Mouse (Mus musculus) brain, embryonic 14.5 days (tissue): ENCODE measurements around the gene Dhx8. TPM values are rescaled to one million over a fixed set of nuclear protein-coding genes. Genes with fewer than 3 reads are reported as not detected.
A peak's percentile ranks its signal among the peaks of the same experiment; 100 is the strongest.

ENCODE experiments used
- DNase-seq: peaks from one replicate; pipeline ENCODE4 v3.0.0-alpha.2; 2011; ENCODE audit warnings: low read depth
- CTCF ChIP-seq: fragments of 200-500 bp; IDR thresholded peaks from 2 replicates; pipeline ENCODE4 v1.5.1; 2012; ENCODE audit warnings: inconsistent platforms, mild to moderate bottlenecking, moderate library complexity, borderline replicate concordance; ENCODE audit not compliant: insufficient read depth, insufficient read length; ENCODE audit errors: extremely low read depth
- POLR2A ChIP-seq: fragments of 200-500 bp; IDR thresholded peaks from 2 replicates; pipeline ENCODE4 v1.6.1; 2012; ENCODE audit warnings: mild to moderate bottlenecking, inconsistent platforms, borderline replicate concordance; ENCODE audit not compliant: poor library complexity, insufficient read depth, insufficient read length, severe bottlenecking; ENCODE audit errors: extremely low read depth
- polyA plus RNA-seq: library from polyadenylated mRNA; depleted of rRNA; stranded (reverse); fragments of >200 nt; gene quantifications from 2 replicates; pipeline ENCODE4 v1.2.3, GENCODE M21; 2012

Gene Dhx8
- polyA plus RNA-seq, 1 experiment: 33.5 TPM

- TF ChIP-seq POLR2A (no peak), CTCF (no peak)
- no peak for DNase-seq
These were observed 26.8 kb downstream of the Dhx8 start for GRCm38 (mm10) chr11:101759530-101759929.

GRCm38 (mm10) chr11:101763723-101764122 lies 31.0 kb downstream of the Dhx8 start:
- peak; percentile 77 for DNase-seq
- TF ChIP-seq POLR2A: no peak
- TF ChIP-seq CTCF: peak; percentile 65; the same call in 1 of the 2 replicates

GRCm38 (mm10) chr11:101764546-101764945 lies 31.8 kb downstream of the Dhx8 start:
- no peak for DNase-seq
- TF ChIP-seq POLR2A (no peak), CTCF (no peak)

GRCm38 (mm10) chr11:101767326-101767725 lies 34.6 kb downstream of the Dhx8 start:
- DNase-seq: no peak
- no peak for TF ChIP-seq POLR2A
- no peak for TF ChIP-seq CTCF

- no peak for TF ChIP-seq POLR2A
- TF ChIP-seq CTCF: no peak
- DNase-seq: no peak
These were observed 36.0 kb downstream of the Dhx8 start for GRCm38 (mm10) chr11:101768721-101769120.

- DNase-seq: no peak
- no peak for TF ChIP-seq CTCF
- no peak for TF ChIP-seq POLR2A
These were observed 37.5 kb downstream of the Dhx8 start for GRCm38 (mm10) chr11:101770266-101770665.

GRCm38 (mm10) chr11:101772027-101772426 lies 39.3 kb downstream of the Dhx8 start:
- no peak for TF ChIP-seq POLR2A
- TF ChIP-seq CTCF: no peak

GRCm38 (mm10) chr11:101772449-101772848 lies 39.7 kb downstream of the Dhx8 start:
- no peak for TF ChIP-seq CTCF
- no peak for TF ChIP-seq POLR2A
- DNase-seq: peak; percentile 88

More at GRCm38 (mm10) chr11:101772027-101772426, 39.3 kb downstream of the Dhx8 start:
- DNase-seq: no peak

GRCm38 (mm10) chr11:101776846-101777245 lies 44.1 kb downstream of the Dhx8 start:
- no peak for DNase-seq
- TF ChIP-seq POLR2A: no peak
- no peak for TF ChIP-seq CTCF

GRCm38 (mm10) chr11:101783135-101783534 lies 50.4 kb downstream of the Dhx8 start:
- DNase-seq: peak; percentile 26
- TF ChIP-seq CTCF (no peak), POLR2A (no peak)

GRCm38 (mm10) chr11:101783584-101783983 lies 50.9 kb downstream of the Dhx8 start:
- TF ChIP-seq POLR2A (no peak), CTCF (no peak)
- peak; percentile 36 for DNase-seq

GRCm38 (mm10) chr11:101784072-101784471 lies 51.4 kb downstream of the Dhx8 start:
- DNase-seq: no peak
- TF ChIP-seq CTCF (no peak), POLR2A (no peak)

GRCm38 (mm10) chr11:101784488-101785142 lies 51.9 kb downstream of the Dhx8 start:
- no peak for DNase-seq
- TF ChIP-seq POLR2A: no peak
- TF ChIP-seq CTCF: no peak
